ENCODE assay signal across 7 mouse cellular contexts in the genomic region with DNA sequence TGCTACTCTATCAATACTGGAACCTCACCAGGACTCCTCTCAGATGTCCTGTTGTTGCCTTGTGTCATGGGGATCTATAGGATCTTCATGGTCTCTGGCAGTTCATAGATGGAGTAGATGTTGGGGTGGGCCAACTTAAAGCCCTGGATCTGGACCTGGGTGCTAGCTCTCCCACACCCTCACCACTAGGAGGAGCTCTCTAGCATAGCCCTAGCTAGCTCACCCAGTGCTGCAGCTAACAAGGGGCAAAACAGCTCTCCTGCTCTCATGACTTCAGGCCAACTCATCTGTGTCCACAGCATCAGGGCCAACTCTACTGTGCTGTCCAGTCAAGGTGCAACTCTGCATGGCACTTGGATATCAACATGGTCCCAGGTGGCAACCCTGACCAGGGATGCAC.
DNase-seq lines count a peak whose midpoint lies in the region; ATAC-seq and TF ChIP-seq lines count a peak whose summit lies in the region.

No protein-coding gene starts in this region.

- no peak overlapping the region for H3K4me3 ChIP-seq in midbrain, postnatal 0 days (ENCODE audit: low read depth, low read length)
- H3K4me3 ChIP-seq in midbrain, embryonic 11.5 days (ENCODE audit: low read depth, low read length): no peak overlapping the region
- H3K4me3 ChIP-seq in kidney, embryonic 16.5 days (ENCODE audit: low read length): no peak overlapping the region

- no peaks in the 10 kb centered on the region for H3K9me3 ChIP-seq in midbrain, postnatal 0 days (ENCODE audit: low read length)
- no peaks in the 10 kb centered on the region for H3K9me3 ChIP-seq in midbrain, embryonic 11.5 days (ENCODE audit: control insufficient read depth, low read length)
- no peaks in the 10 kb centered on the region; the same call in 1 of the 2 replicates for H3K9me3 ChIP-seq in kidney, embryonic 16.5 days (ENCODE audit: low read length)

- ATAC-seq in midbrain, postnatal 0 days (ENCODE audit: low FRiP score): no peak
- ATAC-seq in midbrain, embryonic 11.5 days (ENCODE audit: low FRiP score): no peak
- ATAC-seq in kidney, embryonic 16.5 days (ENCODE audit: low FRiP score, low TSS enrichment): 0 out of 2 replicates have a peak, but pooled peaks have one; percentile 51

- H3K36me3 ChIP-seq in midbrain, postnatal 0 days (ENCODE audit: insufficient read depth, low read length): no peaks in the 10 kb centered on the region
- no peaks in the 10 kb centered on the region for H3K36me3 ChIP-seq in midbrain, embryonic 11.5 days (ENCODE audit: control insufficient read depth, insufficient read depth, low read length)
- no peaks in the 10 kb centered on the region for H3K36me3 ChIP-seq in kidney, embryonic 16.5 days (ENCODE audit: insufficient read depth, low read length)

- no peak overlapping the region for H3K4me2 ChIP-seq in midbrain, postnatal 0 days (ENCODE audit: low read depth, low read length, poor library complexity, severe bottlenecking)
- H3K4me2 ChIP-seq in midbrain, embryonic 11.5 days: no peak overlapping the region
- H3K4me2 ChIP-seq in kidney, embryonic 16.5 days (replicated peaks; ENCODE audit: low read depth, low read length): no peak overlapping the region

- DNase-seq in midbrain, postnatal 0 days (ENCODE audit: low spot score): no peak
- no peak for DNase-seq in midbrain, embryonic 11.5 days (ENCODE audit: low spot score, missing footprints)
- DNase-seq in adrenal gland, postnatal 36 days: peak; percentile 52 to 64
- DNase-seq in thymus, postnatal 25 days: peak; percentile 13
- no peak for DNase-seq in right cerebral cortex, postnatal 36 days (ENCODE audit: low spot score in 2 of 2)
- DNase-seq in heart, postnatal 4 days: no peak

- H3K27ac ChIP-seq in midbrain, postnatal 0 days (ENCODE audit: low read depth, low read length): no peak overlapping the region
- no peak overlapping the region for H3K27ac ChIP-seq in midbrain, embryonic 11.5 days (ENCODE audit: low read depth, low read length)
- no peak overlapping the region for H3K27ac ChIP-seq in kidney, embryonic 16.5 days (ENCODE audit: low read length)

- no peak overlapping the region for H3K9ac ChIP-seq in midbrain, postnatal 0 days (replicated peaks; ENCODE audit: low read length, poor library complexity, severe bottlenecking)
- H3K9ac ChIP-seq in midbrain, embryonic 11.5 days (ENCODE audit: low read length): no peak overlapping the region
- no peak overlapping the region for H3K9ac ChIP-seq in kidney, embryonic 16.5 days (replicated peaks; ENCODE audit: low read length)

- H3K27me3 ChIP-seq in midbrain, postnatal 0 days (ENCODE audit: insufficient read depth, low read length): no peaks in the 10 kb centered on the region
- H3K27me3 ChIP-seq in midbrain, embryonic 11.5 days (ENCODE audit: control insufficient read depth, insufficient read depth, low read length): no peaks in the 10 kb centered on the region
- H3K27me3 ChIP-seq in kidney, embryonic 16.5 days (ENCODE audit: insufficient read depth, low read length): no peaks in the 10 kb centered on the region

- TF ChIP-seq CTCF in midbrain, postnatal 0 days (IDR thresholded peaks at IDR 0.05): peak; percentile 46

- no peaks in the 10 kb centered on the region for H3K4me1 ChIP-seq in midbrain, postnatal 0 days (ENCODE audit: insufficient read depth, low read length)
- no peaks in the 10 kb centered on the region for H3K4me1 ChIP-seq in midbrain, embryonic 11.5 days (ENCODE audit: control insufficient read depth, insufficient read depth, low read length)
- no peaks in the 10 kb centered on the region for H3K4me1 ChIP-seq in kidney, embryonic 16.5 days (ENCODE audit: insufficient read depth, low read length)

Comparison
In these comparisons a context has a peak if more than half of its experiments do, and no peak if none do; other contexts are left out.
1. DNase-seq: peak in adrenal gland, postnatal 36 days (2 of 2) and thymus, postnatal 25 days (single experiment); none in midbrain, postnatal 0 days (single experiment), midbrain, embryonic 11.5 days (single experiment), right cerebral cortex, postnatal 36 days (0 of 2) and heart, postnatal 4 days (single experiment).